Mouse (Mus musculus): ENCODE data around the gene Naa80. TPM values are rescaled to one million over a fixed set of nuclear protein-coding genes. Genes with fewer than 3 reads are reported as not detected.

The Naa80 gene
- polyA plus RNA-seq, 1 experiment from 2014 or later: 11.1 TPM

DNA sequence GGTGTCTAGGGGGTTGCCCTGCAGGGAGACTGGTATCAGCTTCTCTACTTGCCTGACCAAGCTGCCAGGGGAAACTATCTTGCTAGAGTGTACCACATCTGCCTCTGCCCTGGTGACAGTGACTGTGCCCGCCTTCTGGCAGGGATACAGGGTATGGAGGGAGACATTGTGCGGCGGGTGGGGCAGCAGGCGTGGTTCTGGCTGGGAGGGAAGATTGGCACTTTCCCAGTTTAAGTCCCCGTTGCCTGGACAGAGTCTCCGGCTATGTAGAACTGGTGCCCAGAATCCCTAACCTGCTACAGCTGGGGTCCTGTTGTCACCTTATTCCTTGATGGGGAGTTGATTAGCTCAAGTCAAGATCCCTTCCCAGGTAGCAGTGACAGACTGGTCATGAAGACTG is 53.8 kb downstream of the Naa80 start:
- Histone ChIP-seq H3K27ac (ENCODE audit: low read depth, low read length) (peak overlapping the region; percentile 100), H3K9ac (ENCODE audit: low read length) (peak overlapping the region; percentile 85), H3K27me3 (ENCODE audit: control insufficient read depth, insufficient read depth, low read length) (no peaks in the 10 kb centered on the region), H3K4me3 (ENCODE audit: low read depth, low read length) (peak overlapping the region; percentile 67), H3K4me1 (ENCODE audit: control insufficient read depth, insufficient read depth, low read length) (peaks cover 74% of the 10 kb centered on the region), H3K36me3 (ENCODE audit: control insufficient read depth, insufficient read depth, low read length) (no peaks in the 10 kb centered on the region; the same call in 1 of the 2 replicates), H3K4me2 (peak overlapping the region; percentile 97), H3K9me3 (ENCODE audit: control insufficient read depth, low read length) (no peaks in the 10 kb centered on the region)
- DNase-seq (ENCODE audit: low spot score, missing footprints) (no peak), ATAC-seq (ENCODE audit: low FRiP score) (no peak)
- WGBS: 28% methylated on average over 6 of the region's 6 CpGs

DNA sequence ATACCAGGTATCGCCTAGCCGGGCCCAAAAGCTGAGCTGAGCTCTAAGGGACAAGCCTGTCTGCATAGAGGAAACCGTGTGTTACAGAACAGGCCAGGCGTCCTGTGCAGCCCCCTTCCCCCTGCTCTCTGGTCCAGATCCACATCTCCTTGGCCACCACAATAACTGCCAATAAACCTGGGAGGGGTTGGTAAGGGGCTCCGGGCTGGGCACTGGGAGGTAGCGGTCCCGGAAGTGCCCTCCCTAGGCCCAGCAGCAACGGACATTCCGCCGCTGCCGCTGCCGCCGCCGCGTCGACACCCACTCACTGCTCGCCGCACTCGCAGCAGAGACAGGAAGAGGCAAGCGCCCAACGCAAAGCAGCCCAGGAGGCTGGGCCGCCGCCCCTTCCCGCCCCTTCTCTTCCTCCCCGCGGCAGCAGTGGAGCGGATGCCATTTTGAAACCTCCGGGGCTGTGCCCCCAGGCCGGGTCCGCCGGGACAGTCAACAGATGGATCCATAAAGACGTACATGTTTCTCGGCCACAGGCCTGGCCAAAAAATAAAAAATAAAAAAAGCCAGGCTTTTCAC is 54.5 kb downstream of the Naa80 start:
- H3K9ac ChIP-seq (ENCODE audit: low read length): peak overlapping the region; percentile 85
- peaks cover 71% of the 10 kb centered on the region for H3K4me1 ChIP-seq (ENCODE audit: control insufficient read depth, insufficient read depth, low read length)
- WGBS: 2% methylated on average over 33 of the region's 33 CpGs
- H3K4me2 ChIP-seq: peak overlapping the region; percentile 97
- peak overlapping the region; percentile 67 for H3K4me3 ChIP-seq (ENCODE audit: low read depth, low read length)
- H3K36me3 ChIP-seq (ENCODE audit: control insufficient read depth, insufficient read depth, low read length): no peaks in the 10 kb centered on the region; the same call in 1 of the 2 replicates
- H3K27me3 ChIP-seq (ENCODE audit: control insufficient read depth, insufficient read depth, low read length): no peaks in the 10 kb centered on the region
- H3K27ac ChIP-seq (ENCODE audit: low read depth, low read length): peak overlapping the region; percentile 100
- ATAC-seq (ENCODE audit: low FRiP score) (no peak), DNase-seq (ENCODE audit: low spot score, missing footprints) (peak; percentile 96)
- no peaks in the 10 kb centered on the region for H3K9me3 ChIP-seq (ENCODE audit: control insufficient read depth, low read length)

Other genes with a start within 250 kb of the Naa80 start
- 9.9 and 10.7 TPM in 2 replicates for gene Hemk1, start 240.5 kb upstream of the Naa80 start, polyA plus RNA-seq (2014; fragmentation: Nextera tagmentation; extraction: Ambion mirVana)
- gene 6430571L13Rik, start 238.3 kb upstream of the Naa80 start, polyA plus RNA-seq (2014; fragmentation: Nextera tagmentation; extraction: Ambion mirVana): 2.0 and 2.3 TPM in 2 replicates
- gene Cacna2d2, start 179.3 kb upstream of the Naa80 start, polyA plus RNA-seq (2014; fragmentation: Nextera tagmentation; extraction: Ambion mirVana): 1.3 and 1.7 TPM in 2 replicates
- 40.9 and 44.6 TPM in 2 replicates for gene Tmem115, start 44.9 kb upstream of the Naa80 start, polyA plus RNA-seq (2014; fragmentation: Nextera tagmentation; extraction: Ambion mirVana)
- 18.3 and 18.9 TPM in 2 replicates for gene Cyb561d2, start 36.7 kb upstream of the Naa80 start, polyA plus RNA-seq (2014; fragmentation: Nextera tagmentation; extraction: Ambion mirVana)
- 39.1 and 43.3 TPM in 2 replicates for gene Nprl2, start 36.7 kb upstream of the Naa80 start, polyA plus RNA-seq (2014; fragmentation: Nextera tagmentation; extraction: Ambion mirVana)
- 0.33 and 0.49 TPM in 2 replicates for gene Zmynd10, start 31.6 kb upstream of the Naa80 start, polyA plus RNA-seq (2014; fragmentation: Nextera tagmentation; extraction: Ambion mirVana)
- gene Rassf1, start 27.3 kb upstream of the Naa80 start, polyA plus RNA-seq (2014; fragmentation: Nextera tagmentation; extraction: Ambion mirVana): 40.5 and 44.0 TPM in 2 replicates
- 94.5 and 94.6 TPM in 2 replicates for gene Tusc2, start 15.6 kb upstream of the Naa80 start, polyA plus RNA-seq (2014; fragmentation: Nextera tagmentation; extraction: Ambion mirVana)
- gene Hyal2, start 10.9 kb upstream of the Naa80 start, polyA plus RNA-seq (2014; fragmentation: Nextera tagmentation; extraction: Ambion mirVana): 129 and 132 TPM in 2 replicates
- 3.9 and 4.8 TPM in 2 replicates for gene Hyal1, start 2.0 kb upstream of the Naa80 start, polyA plus RNA-seq (2014; fragmentation: Nextera tagmentation; extraction: Ambion mirVana)
- 0.33 and 0.47 TPM in 2 replicates for gene Hyal3, start 1.9 kb downstream of the Naa80 start, polyA plus RNA-seq (2014; fragmentation: Nextera tagmentation; extraction: Ambion mirVana)
- gene Ifrd2, start 8.8 kb downstream of the Naa80 start, polyA plus RNA-seq (2014; fragmentation: Nextera tagmentation; extraction: Ambion mirVana): 24.2 and 28.2 TPM in 2 replicates
- gene Sema3b, start 30.3 kb downstream of the Naa80 start, polyA plus RNA-seq (2014; fragmentation: Nextera tagmentation; extraction: Ambion mirVana): 1.3 and 2.1 TPM in 2 replicates
- gene Gnai2, start 56.5 kb downstream of the Naa80 start, polyA plus RNA-seq (2014; fragmentation: Nextera tagmentation; extraction: Ambion mirVana): 578 and 581 TPM in 2 replicates
- gene Slc38a3, start 90.6 kb downstream of the Naa80 start, polyA plus RNA-seq (2014; fragmentation: Nextera tagmentation; extraction: Ambion mirVana): 11.2 and 11.7 TPM in 2 replicates
- 1.1 and 1.4 TPM in 2 replicates for gene Gnat1, start 100.8 kb downstream of the Naa80 start, polyA plus RNA-seq (2014; fragmentation: Nextera tagmentation; extraction: Ambion mirVana)
- 9.6 and 11.9 TPM in 2 replicates for gene Sema3f, start 131.6 kb downstream of the Naa80 start, polyA plus RNA-seq (2014; fragmentation: Nextera tagmentation; extraction: Ambion mirVana)
- gene Rbm5, start 192.1 kb downstream of the Naa80 start, polyA plus RNA-seq (2014; fragmentation: Nextera tagmentation; extraction: Ambion mirVana): 186 and 191 TPM in 2 replicates